Mouse (Mus musculus): ENCODE results near the gene Rin3.

DNA sequence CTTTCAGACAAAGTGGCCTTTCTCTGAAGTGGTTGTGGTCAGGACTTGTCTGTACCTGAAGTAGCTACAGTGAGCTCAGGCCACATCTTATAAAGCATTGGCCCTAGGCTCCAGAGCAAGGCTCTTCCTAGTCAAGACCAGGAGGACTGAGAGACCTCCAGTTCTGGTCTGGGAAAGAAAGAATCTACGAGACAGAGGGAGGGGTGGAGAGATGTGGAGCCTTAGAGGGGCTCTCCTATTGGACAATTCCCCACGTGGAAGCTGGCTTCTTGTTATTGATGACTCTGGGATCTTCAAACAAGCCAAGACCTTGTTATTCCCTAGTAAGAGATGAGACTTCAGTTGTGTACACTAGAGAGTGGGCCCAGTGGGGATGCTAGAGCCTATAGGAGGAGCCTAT, 6.0 kb downstream of the Rin3 start:
- no peak for TF ChIP-seq CTCF (IDR thresholded peaks at IDR 0.05; ENCODE audit: borderline replicate concordance, control insufficient read depth, extremely low read depth, insufficient read depth, low read length, poor library complexity)
- TF ChIP-seq POLR2A (IDR thresholded peaks at IDR 0.05; ENCODE audit: control insufficient read depth, extremely low read depth, insufficient read depth, low read length, poor library complexity), result no peak
